Mouse (Mus musculus): ENCODE measurements around the gene Rpa2. TPM values are rescaled to one million over a fixed set of nuclear protein-coding genes. Genes with fewer than 3 reads are reported as not detected.

Gene Rpa2
- 34.1 and 38.1 TPM in 2 replicates for polyA plus RNA-seq (2014; fragmentation: Nextera tagmentation; extraction: Ambion mirVana)

GRCm38 (mm10) chr4:132767914-132768876, at the start of gene Rpa2:
TSS of gene Rpa2 (plus strand) at chr4:132768332.
- Histone ChIP-seq H3K4me3 (replicated peaks; ENCODE audit: low read depth, low read length) (peak within 1 kb of the TSS; percentile 71), H3K9ac (replicated peaks; ENCODE audit: low read length) (peak within 1 kb of the TSS; percentile 52), H3K9me3 (ENCODE audit: control insufficient read depth, low read length) (no peaks in the 10 kb centered on the region), H3K36me3 (ENCODE audit: control insufficient read depth, insufficient read depth, low read length) (peaks cover 20% of the 10 kb centered on the region; the same call in 1 of the 2 replicates), H3K27ac (replicated peaks; ENCODE audit: low read depth, low read length) (no peak within 1 kb of the TSS; the same call in 1 of the 2 replicates), H3K27me3 (ENCODE audit: control insufficient read depth, insufficient read depth, low read length) (no peaks in the 10 kb centered on the region), H3K4me1 (ENCODE audit: control insufficient read depth, insufficient read depth, low read length) (peaks cover 6% of the 10 kb centered on the region; the same call in 1 of the 2 replicates), H3K4me2 (ENCODE audit: low read length) (peak within 1 kb of the TSS; percentile 89)
- DNase-seq (peak; percentile 99), ATAC-seq (ENCODE audit: low FRiP score, low TSS enrichment) (peak; percentile 95)
- WGBS = under 1% methylated on average over 71 of the region's 71 CpGs

- Histone ChIP-seq H3K9me3 (ENCODE audit: control insufficient read depth, low read length) (no peaks in the 10 kb centered on the region), H3K4me1 (ENCODE audit: control insufficient read depth, insufficient read depth, low read length) (peaks cover 4% of the 10 kb centered on the region; the same call in 1 of the 2 replicates), H3K4me2 (ENCODE audit: low read length) (no peak overlapping the region), H3K4me3 (replicated peaks; ENCODE audit: low read depth, low read length) (no peak overlapping the region), H3K36me3 (ENCODE audit: control insufficient read depth, insufficient read depth, low read length) (peaks cover 28% of the 10 kb centered on the region), H3K9ac (replicated peaks; ENCODE audit: low read length) (no peak overlapping the region), H3K27ac (replicated peaks; ENCODE audit: low read depth, low read length) (no peak overlapping the region), H3K27me3 (ENCODE audit: control insufficient read depth, insufficient read depth, low read length) (no peaks in the 10 kb centered on the region)
- ATAC-seq (ENCODE audit: low FRiP score, low TSS enrichment) (no peak), DNase-seq (no peak)
- WGBS = 93% methylated on average over 8 of the region's 8 CpGs
Observed at GRCm38 (mm10) chr4:132728233-132728632, 39.9 kb upstream of the Rpa2 start.

GRCm38 (mm10) chr4:132731616-132732015, 36.5 kb upstream of the Rpa2 start:
- Histone ChIP-seq H3K9ac (replicated peaks; ENCODE audit: low read length) (peak overlapping the region; percentile 57), H3K9me3 (ENCODE audit: control insufficient read depth, low read length) (no peaks in the 10 kb centered on the region), H3K4me3 (replicated peaks; ENCODE audit: low read depth, low read length) (peak overlapping the region; percentile 51), H3K27ac (replicated peaks; ENCODE audit: low read depth, low read length) (no peak overlapping the region), H3K27me3 (ENCODE audit: control insufficient read depth, insufficient read depth, low read length) (no peaks in the 10 kb centered on the region), H3K4me1 (ENCODE audit: control insufficient read depth, insufficient read depth, low read length) (peaks cover 4% of the 10 kb centered on the region; the same call in 1 of the 2 replicates), H3K36me3 (ENCODE audit: control insufficient read depth, insufficient read depth, low read length) (peaks cover 8% of the 10 kb centered on the region; the same call in 1 of the 2 replicates), H3K4me2 (ENCODE audit: low read length) (peak overlapping the region; percentile 83)
- DNase-seq = no peak
- ATAC-seq (ENCODE audit: low FRiP score, low TSS enrichment) = no peak
- 43% methylated on average over 12 of the region's 12 CpGs for WGBS

DNA sequence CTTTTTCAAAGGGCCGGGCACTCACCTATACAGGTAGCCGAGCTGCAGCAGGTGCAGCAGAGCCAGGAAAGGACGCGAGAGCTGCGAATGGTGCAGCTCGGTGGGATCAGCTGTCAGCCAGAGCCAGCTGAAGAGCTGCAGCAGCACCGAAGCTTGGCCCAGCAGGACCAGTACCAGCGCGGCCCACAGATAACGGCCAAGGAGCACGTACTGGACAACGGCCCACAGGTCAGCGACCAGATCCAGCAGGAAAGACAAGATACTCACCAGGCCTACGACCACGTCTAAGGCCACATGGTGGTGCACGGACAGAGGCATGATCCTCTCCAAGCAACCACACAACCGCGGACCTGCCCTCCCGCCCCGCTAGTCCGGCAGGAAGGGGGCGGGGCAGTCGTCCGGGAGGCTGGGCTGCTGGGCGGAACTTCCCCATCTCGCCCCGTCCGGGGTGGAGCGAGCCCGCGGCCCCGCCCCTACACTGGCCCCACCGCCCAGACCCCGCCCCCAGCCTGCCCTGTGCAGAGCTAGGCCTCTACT, 35.9 kb upstream of the Rpa2 start, which contains the start of gene Xkr8:
Xkr8 (minus strand) TSS at position 399 of the 537 bp plus-strand sequence.
- Histone ChIP-seq H3K4me2 (ENCODE audit: low read length) (peak within 1 kb of the TSS; percentile 83), H3K4me3 (replicated peaks; ENCODE audit: low read depth, low read length) (peak within 1 kb of the TSS; percentile 51), H3K4me1 (ENCODE audit: control insufficient read depth, insufficient read depth, low read length) (peaks cover 4% of the 10 kb centered on the region; the same call in 1 of the 2 replicates), H3K27ac (replicated peaks; ENCODE audit: low read depth, low read length) (no peak within 1 kb of the TSS), H3K36me3 (ENCODE audit: control insufficient read depth, insufficient read depth, low read length) (peaks cover 8% of the 10 kb centered on the region; the same call in 1 of the 2 replicates), H3K27me3 (ENCODE audit: control insufficient read depth, insufficient read depth, low read length) (no peaks in the 10 kb centered on the region), H3K9ac (replicated peaks; ENCODE audit: low read length) (peak within 1 kb of the TSS; percentile 57), H3K9me3 (ENCODE audit: control insufficient read depth, low read length) (no peaks in the 10 kb centered on the region)
- DNase-seq (peak; percentile 87), ATAC-seq (ENCODE audit: low FRiP score, low TSS enrichment) (peak; percentile 92)
- WGBS = 2% methylated on average over 34 of the region's 34 CpGs

DNA sequence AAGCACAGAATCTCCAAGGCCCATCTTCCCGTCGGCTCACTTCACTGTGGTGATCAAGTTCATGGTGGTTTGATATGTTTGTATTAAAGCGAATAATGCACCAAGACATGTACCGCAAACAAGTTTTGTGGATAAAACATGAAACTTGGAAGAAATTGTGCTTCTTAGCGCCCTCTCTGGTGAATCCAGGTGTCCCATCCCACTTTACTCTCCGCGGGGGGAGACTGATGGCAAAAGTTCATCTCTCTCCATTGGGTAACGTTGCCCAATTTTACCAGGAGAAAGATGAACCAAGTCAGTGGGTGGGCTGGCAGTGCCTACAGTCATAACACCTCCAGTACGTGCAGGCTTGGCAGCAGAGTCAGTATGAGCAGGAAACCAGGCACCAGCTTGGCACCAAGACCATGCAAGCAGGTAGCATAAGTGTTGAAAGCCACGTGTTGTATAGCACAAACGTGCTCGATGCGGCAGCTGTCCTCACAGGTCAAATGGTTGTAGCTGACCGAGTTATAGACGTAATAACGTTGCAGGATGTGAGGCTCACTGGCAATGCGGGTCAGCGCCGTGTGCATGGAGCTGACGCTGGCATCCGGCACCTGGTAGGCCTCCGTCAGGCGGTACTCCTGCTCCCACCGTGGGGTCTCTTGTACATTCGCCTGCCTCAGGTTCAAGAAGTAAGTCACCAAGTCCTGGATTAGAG, 34.9 kb upstream of the Rpa2 start:
- H3K27me3 ChIP-seq (ENCODE audit: control insufficient read depth, insufficient read depth, low read length) = no peaks in the 10 kb centered on the region
- DNase-seq (no peak), ATAC-seq (ENCODE audit: low FRiP score, low TSS enrichment) (no peak)
- H3K27ac ChIP-seq (replicated peaks; ENCODE audit: low read depth, low read length) = no peak overlapping the region
- H3K9me3 ChIP-seq (ENCODE audit: control insufficient read depth, low read length) = no peaks in the 10 kb centered on the region
- no peak overlapping the region for H3K9ac ChIP-seq (replicated peaks; ENCODE audit: low read length)
- 94% methylated on average over 25 of the region's 25 CpGs for WGBS
- no peak overlapping the region for H3K4me2 ChIP-seq (ENCODE audit: low read length)
- no peak overlapping the region for H3K4me3 ChIP-seq (replicated peaks; ENCODE audit: low read depth, low read length)
- H3K4me1 ChIP-seq (ENCODE audit: control insufficient read depth, insufficient read depth, low read length) = peaks cover 4% of the 10 kb centered on the region; the same call in 1 of the 2 replicates
- no peaks in the 10 kb centered on the region; the same call in 1 of the 2 replicates for H3K36me3 ChIP-seq (ENCODE audit: control insufficient read depth, insufficient read depth, low read length)

DNA sequence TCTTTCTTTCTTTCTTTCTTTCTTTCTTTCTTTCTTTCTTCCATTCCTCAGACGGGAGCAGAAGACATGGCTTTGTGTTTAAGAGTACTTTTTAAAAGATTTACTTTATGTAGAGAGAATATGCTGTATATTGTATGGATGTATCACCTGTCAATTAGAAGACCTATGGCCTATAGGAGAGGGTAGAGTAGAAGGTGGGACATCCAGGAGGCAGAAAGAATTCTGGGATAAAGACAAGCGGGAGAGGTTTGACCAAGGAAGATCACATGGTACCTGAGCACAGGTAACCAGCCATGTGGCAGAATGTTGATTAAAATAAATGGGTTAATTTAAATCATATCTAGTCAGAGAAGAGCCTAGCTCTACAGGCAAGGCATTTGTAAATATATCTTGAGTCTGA, 33.4 kb upstream of the Rpa2 start:
- Histone ChIP-seq H3K4me3 (replicated peaks; ENCODE audit: low read depth, low read length) (no peak overlapping the region), H3K27me3 (ENCODE audit: control insufficient read depth, insufficient read depth, low read length) (no peaks in the 10 kb centered on the region), H3K4me2 (ENCODE audit: low read length) (no peak overlapping the region), H3K36me3 (ENCODE audit: control insufficient read depth, insufficient read depth, low read length) (no peaks in the 10 kb centered on the region), H3K9me3 (ENCODE audit: control insufficient read depth, low read length) (no peaks in the 10 kb centered on the region), H3K9ac (replicated peaks; ENCODE audit: low read length) (no peak overlapping the region), H3K27ac (replicated peaks; ENCODE audit: low read depth, low read length) (no peak overlapping the region), H3K4me1 (ENCODE audit: control insufficient read depth, insufficient read depth, low read length) (peaks cover 4% of the 10 kb centered on the region; the same call in 1 of the 2 replicates)
- DNase-seq = no peak
- WGBS = 95% methylated on average over 2 of the region's 2 CpGs
- no peak for ATAC-seq (ENCODE audit: low FRiP score, low TSS enrichment)

- H3K36me3 ChIP-seq (ENCODE audit: control insufficient read depth, insufficient read depth, low read length) = no peaks in the 10 kb centered on the region
- H3K4me2 ChIP-seq (ENCODE audit: low read length) = no peak overlapping the region
- no peak overlapping the region for H3K9ac ChIP-seq (replicated peaks; ENCODE audit: low read length)
- 77% methylated on average over 2 of the region's 2 CpGs for WGBS
- H3K27me3 ChIP-seq (ENCODE audit: control insufficient read depth, insufficient read depth, low read length) = no peaks in the 10 kb centered on the region
- DNase-seq (no peak), ATAC-seq (ENCODE audit: low FRiP score, low TSS enrichment) (no peak)
- H3K4me1 ChIP-seq (ENCODE audit: control insufficient read depth, insufficient read depth, low read length) = peaks cover 4% of the 10 kb centered on the region; the same call in 1 of the 2 replicates
- H3K27ac ChIP-seq (replicated peaks; ENCODE audit: low read depth, low read length) = no peak overlapping the region
- H3K9me3 ChIP-seq (ENCODE audit: control insufficient read depth, low read length) = no peaks in the 10 kb centered on the region
- no peak overlapping the region for H3K4me3 ChIP-seq (replicated peaks; ENCODE audit: low read depth, low read length)
Observed at GRCm38 (mm10) chr4:132735389-132735788, 32.7 kb upstream of the Rpa2 start.

DNA sequence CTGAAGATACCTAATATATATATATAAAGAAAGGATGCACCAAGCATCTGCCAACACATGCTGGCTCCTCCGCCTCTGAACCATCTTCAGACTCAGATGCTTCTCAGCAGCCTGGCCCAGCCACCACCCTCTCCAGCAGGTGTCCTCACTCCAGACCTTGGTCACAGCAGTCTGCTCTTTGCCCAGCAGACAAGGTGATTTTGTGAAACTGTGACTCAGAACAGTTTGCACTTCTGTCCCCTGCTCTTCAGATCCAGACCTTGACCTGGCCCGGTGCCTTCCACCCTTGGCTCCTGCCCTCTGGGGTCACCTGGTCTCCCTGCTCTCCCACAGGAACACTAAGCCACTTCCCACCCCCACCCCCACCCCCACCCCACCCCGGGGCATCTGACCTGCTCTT, 32.2 kb upstream of the Rpa2 start:
- no peak for ATAC-seq (ENCODE audit: low FRiP score, low TSS enrichment)
- no peaks in the 10 kb centered on the region for H3K27me3 ChIP-seq (ENCODE audit: control insufficient read depth, insufficient read depth, low read length)
- no peak overlapping the region for H3K9ac ChIP-seq (replicated peaks; ENCODE audit: low read length)
- H3K36me3 ChIP-seq (ENCODE audit: control insufficient read depth, insufficient read depth, low read length) = no peaks in the 10 kb centered on the region
- H3K4me3 ChIP-seq (replicated peaks; ENCODE audit: low read depth, low read length) = no peak overlapping the region
- no peak for DNase-seq
- H3K4me2 ChIP-seq (ENCODE audit: low read length) = no peak overlapping the region
- no peak overlapping the region for H3K27ac ChIP-seq (replicated peaks; ENCODE audit: low read depth, low read length)
- H3K4me1 ChIP-seq (ENCODE audit: control insufficient read depth, insufficient read depth, low read length) = peaks cover 4% of the 10 kb centered on the region; the same call in 1 of the 2 replicates
- 78% methylated on average over 3 of the region's 3 CpGs for WGBS
- H3K9me3 ChIP-seq (ENCODE audit: control insufficient read depth, low read length) = no peaks in the 10 kb centered on the region
